Mouse (Mus musculus): ENCODE results near the gene Rbms1.
A peak's percentile ranks its signal among the peaks of the same experiment; 100 is the strongest.

Gene Rbms1

DNA sequence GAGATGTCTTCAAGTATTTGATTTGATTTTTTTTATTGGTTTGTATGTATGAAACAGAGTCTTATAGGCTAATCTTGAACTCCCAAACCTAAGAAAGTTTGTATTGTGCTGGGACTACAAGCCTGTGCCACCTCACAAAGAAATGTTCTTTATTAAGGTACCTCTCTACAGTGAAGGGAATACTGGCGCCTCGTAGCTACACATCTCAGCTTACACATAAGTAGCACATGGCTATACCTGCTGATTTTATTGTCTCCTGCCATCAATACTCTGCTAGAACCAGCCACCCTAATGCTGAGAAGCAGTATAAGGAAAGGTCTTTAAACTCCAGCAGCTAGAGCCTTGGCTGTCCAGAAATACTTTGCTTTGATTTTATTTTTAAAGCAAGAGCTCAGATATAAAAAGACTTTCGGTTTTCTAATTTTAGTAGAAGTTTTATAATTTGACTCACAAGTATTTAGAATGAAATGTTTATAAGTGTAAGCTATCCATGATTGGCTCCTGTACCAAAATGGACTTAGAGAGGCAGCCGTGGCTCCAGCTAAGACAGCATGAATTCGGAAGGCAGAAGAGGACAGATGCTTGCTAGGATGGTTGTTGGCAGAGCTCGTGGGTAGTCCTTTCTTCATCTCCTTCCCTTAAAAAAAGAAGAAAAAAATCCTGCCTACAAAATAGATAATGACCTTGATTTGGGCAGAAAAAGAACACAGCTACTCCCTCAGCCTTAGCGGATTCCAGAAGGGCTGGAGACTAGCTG, 48.3 kb downstream of the Rbms1 start:
- no peak for DNase-seq

DNA sequence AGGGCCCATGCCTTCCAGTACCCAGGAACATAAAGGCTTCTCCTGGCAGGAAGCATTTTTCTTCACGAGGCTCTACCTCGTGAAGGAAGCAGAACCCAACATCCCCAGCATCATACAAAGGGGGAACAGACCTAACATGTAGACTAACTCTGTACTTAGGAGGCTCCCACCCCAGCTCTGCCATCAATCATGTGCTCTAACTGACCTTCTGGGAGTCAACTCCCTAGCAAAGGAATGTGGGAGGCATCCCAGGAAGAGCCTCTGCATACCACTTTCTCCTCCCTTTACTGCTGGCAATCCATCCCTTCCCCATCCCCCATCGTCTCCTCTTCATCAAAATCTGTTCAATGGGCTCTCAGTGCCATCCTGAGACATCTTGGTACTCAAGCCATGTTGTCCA, 49.7 kb downstream of the Rbms1 start:
- DNase-seq = no peak

DNA sequence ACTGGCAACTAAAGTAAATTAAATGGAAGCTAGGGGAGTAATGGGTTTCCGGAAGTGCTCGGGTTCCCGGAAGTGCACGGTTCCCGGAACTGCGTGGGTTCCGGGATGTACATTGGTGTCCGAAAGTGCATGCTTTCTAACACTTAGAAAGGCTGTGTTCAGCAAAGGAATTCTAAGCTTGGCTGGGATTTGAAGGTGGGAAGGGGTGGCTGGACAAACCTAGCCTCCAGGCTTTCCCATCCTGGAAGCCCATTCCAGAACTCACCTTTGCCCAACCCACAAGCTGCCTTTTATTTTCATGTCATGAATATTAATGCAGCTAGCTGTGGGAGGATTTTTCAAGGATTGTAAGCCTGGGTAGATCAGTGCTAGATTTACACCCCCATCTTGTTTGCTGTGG, 51.3 kb downstream of the Rbms1 start:
- no peak for DNase-seq

DNA sequence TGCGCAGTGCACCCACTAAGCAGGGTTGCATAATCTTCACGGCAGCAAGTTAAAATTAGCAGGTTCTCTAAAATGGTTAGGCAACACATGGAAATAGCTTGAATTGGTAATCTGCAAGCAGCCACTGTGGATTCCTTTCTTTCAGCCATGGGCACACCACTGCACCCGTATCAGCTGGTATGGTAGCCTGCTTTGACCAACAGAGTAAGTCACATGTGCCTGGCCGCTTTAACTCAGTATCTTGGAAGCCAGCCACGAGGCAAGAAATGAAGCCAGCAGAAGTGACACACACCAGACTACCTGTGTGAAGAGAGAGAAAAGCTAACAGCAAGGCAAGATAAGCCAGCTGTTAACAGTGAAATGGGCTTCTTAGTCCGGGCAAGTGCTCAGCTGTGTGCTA, 52.2 kb downstream of the Rbms1 start:
- DNase-seq = peak; percentile 14

DNA sequence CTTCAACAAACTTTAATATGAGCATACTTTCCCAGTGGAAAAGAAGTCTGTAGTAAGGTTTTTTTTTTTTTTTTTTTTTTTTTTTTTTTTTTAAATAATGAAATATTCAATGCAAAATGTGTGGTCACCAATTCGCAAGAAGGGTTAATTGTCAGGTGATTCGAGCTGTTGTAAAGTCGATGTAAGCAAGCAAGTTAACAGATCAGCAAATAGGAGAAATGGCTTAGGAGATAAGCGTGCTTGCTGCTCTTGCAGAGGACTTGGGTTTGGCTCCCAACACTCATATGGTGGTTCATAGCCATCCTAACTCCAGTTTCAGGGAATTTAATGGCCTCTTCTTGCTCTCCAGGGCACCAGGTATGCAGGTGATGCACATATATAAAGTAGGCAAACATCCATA, 54.4 kb downstream of the Rbms1 start:
- no peak for DNase-seq

DNA sequence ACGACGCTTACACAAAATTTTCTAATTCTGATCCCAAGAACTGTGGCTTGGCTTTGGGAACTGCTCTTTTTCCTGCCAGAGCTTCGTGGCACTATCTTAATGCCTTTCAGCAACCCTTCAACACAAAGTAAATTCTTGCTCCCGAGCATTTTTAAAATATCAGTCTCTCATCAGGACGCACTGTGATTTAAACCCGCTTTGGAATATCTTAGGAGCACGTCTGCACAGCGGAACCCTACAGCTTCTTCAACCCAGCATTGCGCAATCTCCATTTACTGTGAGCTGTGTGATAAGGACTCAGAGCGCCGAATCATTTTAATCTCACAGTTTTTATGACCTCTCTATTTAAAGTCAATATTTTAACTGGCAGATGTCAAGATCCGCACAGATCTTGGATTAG, 54.9 kb downstream of the Rbms1 start:
- DNase-seq = no peak

DNA sequence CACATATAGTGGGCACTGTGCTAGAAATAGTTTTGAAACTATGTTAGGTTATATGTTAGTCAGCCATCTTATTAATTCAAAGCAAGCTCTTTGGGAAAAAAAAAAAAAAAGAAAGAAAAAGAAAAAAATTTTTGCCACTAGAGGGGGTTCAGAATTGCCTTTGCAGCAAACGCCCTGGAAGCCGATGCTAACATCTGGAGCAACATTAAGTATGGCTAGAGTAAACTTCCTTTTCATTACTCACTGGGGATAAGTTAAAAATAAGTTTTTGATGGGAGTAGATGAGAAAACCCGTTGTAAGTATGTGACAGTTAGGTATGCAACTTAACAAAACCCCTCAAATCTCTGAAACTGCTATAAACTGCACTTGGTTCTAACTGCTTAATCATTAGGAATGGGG, 57.7 kb downstream of the Rbms1 start:
- no peak for DNase-seq

DNA sequence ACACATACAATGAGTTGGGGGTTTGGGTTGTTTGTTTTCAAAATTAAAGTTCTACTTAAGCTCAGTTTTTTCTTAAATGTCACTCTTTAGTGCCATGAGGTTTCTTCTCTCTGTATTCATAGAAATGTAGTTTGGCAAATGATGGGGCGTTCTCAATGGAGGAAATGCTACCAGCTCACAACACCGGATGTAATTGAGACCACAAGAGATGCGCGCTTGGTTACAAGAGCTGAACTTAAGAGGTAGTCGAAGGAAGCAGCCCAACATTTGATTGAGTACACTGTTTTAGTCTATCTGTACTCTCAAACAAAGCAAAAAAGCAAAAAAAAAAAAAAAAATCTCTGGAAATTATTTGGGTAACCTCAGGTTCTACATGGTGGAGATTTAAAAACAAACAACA, 58.9 kb downstream of the Rbms1 start:
- no peak for DNase-seq

DNA sequence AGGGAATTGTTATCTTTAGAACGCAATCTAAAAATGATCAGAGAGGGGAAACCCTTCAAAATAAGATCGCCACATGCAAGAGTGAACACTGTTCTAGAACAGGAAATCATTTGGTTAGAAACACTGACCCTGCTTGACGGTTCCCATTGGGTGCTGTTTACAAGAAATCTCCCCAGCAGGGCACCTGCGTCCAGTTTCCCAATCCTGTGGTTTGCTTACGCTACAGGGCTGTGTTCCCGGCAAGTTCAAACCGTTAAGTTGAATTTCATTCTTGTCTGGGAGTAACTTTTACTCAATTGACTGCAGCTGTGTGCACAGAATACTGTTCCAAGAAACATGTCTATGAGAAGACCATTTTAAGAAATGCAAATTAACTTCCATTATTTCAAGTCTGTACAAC, 59.5 kb downstream of the Rbms1 start:
- DNase-seq = no peak

DNA sequence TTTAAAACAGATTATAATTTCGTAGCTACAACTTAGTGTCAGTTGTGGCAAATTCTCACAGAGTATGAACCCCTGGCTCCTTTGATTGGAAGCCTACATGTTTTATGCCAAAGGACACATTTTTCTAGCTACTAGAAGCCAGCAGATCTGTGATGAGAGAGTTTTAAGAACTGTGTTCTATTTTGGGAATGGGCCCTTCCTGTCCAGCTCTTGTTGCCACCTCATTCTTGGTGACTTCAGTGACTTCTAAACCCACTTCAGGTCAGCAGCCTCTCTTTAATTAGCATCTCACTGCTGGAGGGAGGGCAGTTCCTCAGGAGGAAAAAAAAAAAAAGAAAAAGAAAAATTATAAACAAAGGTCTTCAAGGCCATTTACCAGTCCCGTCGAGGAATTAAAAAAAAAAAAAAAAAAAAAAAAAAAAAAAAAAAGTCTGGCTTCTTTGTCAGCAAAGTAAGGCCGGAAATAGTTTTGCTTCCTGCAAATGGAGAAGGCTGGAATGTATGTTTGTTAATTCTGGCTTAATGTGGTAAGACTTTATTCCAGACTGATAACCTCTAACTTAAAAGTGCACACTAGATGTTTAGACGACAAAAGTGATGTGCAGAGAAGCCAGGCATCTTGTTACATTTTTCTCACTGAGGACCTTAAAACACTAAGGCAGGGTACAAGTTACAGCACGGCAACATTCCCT, 60.4 kb downstream of the Rbms1 start:
- DNase-seq = no peak

DNA sequence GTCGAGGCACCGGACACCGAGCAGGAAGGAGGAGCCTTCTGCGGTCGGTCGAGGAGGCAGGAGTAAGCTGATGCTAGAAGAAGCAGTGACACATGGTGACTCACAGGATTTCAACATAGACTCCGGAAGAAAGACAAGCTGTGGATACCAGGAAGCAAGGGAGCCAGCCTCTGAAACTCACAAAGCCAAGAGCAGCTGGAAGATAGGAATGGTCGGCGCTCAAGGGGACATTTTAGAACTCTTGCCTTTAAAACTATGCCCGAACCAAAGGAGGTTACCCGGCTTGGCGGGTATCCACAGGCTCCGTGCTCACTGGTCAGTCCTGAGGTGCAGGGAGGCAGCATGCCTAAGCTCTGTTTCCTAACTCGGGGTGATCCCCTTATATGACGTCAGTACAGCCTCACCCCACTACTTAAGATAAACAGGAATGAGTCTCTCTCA, 61.5 kb downstream of the Rbms1 start:
- DNase-seq = no peak

DNA sequence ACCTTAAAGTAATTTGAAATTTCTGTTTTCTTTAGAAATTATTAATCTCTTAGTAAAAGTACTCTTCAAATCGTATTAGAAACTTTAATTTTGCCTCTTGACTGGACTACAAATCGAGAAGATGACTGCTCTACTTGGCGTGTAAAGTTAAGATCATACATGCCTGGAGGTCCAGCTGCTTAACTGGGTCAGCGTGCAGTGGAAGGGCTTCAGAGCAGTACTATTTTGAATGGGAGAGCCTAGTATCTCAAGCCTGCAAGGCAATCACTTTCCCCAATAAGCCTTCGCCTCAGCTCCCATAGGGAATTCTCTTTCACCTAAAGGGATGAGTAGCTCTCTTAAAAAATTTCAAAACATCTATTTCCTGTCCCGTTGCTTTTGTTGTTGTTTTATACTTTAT, 62.0 kb downstream of the Rbms1 start:
- no peak for DNase-seq

DNA sequence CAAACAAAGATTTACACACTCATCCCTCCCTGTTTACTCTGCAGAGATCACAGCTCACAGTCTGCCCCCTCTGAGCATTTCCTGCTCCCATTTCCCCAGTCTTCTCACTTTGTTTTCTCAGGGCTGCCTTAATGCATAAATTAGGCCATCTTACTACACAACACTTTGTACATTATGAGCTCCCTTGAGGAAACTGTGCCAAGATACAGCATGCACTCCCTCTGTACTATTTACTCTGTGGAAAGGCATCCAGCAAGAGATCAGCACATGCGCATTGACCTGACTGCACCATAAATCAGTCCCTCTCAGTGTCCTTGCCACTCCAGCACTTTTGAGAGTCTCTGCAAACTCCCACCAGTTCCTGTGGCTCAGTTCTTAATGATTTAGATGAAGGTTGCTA, 70.0 kb downstream of the Rbms1 start:
- DNase-seq = no peak

DNA sequence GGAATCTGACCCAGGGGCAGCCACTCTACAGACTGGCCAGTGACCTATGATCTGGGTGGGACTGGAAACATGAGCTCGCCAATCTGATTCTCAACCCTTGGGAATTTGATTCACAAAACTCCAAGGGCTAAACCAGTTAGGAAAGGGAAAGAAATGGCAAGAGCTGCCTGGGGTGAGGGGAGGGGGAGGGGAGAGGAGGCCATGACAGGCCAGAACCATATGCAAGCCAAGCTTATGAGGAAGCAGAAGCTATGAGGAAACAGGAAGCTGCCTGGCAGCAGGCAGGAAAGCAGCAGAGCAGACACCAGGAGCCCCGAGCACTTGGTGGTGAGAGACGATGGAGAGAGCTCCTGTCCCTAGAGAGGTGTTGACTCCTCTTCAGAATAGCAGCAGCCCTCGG, 79.1 kb downstream of the Rbms1 start:
- DNase-seq = no peak

DNA sequence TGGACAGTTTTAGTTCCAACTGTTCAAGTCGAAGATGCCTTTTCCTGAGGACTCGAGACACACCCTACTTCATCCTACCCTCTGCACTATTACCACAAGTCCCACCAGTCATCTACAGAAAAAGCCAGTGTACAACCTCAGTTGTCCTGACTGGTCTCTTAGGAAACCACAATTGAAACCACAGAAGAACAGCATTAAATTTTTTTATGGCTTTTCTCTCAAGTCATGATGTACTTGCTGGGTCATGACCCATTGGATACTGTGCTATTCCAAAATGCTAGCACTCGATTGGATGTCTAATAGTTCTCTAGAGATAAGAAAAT, 80.0 kb downstream of the Rbms1 start:
- DNase-seq = no peak

DNA sequence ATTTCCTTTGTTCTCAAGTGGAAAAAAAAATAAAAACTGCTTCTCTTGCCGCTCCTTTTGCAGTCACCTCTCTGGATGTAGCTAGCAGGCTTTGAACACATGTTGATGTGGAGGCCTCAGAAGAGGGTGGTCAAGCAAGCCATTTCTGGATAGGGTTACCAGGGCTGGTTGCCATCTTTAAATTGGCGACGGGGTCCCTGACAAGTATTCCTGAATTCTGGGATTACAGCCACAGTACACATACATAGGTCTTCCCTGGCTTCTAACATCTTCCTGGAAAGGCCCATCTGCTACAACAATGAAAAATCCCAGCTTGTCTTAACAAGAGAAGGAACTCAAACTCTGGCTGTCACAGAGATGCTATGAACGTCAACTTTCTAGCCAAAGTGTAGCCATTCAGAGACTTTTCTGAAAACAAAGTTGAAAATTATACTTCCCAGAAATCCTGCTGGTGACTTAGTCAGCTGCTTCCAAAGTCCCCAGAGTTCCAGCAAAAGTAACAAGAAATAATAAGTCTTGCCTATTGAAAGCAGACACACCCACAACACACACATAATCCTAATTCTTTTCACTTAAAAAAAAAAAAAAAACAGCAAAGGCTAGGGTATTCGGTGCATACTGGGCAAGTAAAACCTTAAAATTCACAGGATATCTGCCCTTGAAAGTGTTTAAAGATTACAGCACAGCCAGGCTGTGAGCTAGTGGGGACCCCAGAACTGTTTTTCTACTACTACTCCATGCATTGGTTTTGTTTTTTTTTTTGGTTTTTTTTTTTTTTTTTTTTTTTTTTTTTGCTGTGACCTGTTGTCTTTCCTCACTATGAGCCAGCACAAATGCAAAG, 80.6 kb downstream of the Rbms1 start:
- DNase-seq = no peak

DNA sequence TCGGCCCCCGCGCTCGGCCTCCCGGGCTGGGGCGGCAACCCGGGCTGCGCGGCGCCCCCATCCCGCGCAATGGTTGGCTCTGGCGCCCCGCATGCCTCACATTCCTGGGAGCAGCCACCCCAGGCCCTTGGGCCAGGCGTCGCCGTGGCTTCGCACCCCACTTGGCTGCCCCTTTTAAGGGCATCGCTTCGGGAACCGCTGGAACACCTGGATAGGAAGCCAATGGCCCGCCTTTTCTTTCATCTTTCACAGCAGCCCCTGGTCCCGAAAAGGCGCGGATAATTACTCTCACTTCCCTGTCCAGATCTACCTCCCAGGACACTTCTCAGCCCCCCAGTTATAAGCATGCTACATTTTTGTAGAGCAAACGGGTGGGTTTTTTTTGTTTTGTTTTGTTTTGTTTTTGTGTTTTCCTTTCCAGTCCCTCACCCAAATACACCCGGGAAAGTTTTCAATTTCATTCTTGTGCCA, 81.4 kb downstream of the Rbms1 start:
- DNase-seq = peak; percentile 7

DNA sequence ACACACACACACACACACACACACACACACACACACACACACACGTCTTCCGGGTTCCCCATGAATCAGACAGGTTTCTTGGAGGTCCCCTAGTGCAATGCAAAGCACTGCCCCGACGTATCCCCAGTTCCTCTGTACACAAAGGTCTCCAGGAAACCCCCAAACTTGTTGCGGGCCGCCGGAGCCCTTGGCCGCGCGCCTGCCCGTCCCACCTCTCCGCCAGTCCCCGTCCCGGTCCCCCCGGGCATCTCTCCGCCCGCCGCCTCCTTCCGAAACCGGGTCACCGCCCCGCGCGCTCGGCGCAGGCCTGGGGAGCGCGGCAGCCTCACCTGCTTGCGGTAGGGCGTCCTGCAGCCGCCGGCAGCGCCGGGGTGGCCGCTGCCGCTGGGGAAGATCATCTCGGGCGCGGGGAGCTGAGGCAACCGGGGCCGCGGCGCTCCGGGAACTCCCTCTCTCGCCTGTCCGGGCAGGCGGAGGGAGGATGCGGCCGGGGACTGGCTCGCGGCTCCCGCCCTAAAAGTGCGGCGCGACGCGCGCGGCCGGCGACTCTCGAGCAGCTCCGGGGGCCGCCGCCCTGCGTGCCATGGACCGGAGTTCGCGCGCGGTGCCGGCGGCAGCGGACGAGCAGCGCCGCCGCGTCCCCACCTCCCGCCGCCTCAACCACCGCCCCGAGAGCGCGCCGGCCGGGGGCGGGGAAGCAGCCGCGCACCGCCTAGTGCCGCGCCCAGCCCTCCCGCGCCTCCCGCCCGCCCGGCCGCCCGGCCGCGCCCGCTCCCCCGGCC, 82.0 kb downstream of the Rbms1 start:
- DNase-seq = peak; percentile 29

DNA sequence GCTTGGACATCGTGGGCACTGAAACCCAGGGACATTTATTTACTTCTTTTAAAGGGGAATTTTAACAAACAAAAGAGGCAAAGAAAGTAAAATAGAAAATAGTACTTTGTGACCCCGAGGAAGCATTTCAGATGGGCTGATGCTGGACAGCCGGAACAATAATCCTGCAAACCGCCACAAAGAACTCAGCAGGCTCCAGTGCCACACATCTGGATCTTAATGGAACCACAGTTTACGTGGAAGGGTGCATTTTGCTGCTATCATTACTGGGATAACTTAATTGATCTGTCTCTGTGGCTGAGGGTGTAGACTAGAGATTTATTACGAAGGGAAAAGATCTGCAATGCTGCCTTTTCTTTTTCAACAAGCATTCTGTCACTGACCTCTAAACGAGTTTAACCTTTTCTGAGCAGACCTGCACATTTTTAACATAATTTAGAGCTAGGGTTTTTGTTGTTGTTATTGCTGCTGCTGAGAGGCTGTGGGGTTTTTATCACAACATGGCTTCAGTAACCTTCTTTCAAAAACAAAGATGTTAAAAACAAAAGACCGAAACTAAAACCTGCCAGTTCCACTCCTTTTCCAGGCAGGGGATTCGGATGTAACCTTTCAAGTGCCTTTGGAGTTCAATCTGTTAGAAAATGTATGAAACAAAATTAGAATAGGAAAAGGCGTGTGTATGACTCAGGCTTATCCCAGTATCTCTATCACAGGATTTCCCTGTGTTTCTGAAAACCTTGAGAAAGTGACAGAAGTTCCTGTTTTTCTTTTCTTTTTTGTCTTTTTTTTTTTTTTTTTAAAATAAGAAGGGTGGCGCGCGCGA, 82.8 kb downstream of the Rbms1 start:
- DNase-seq = no peak

DNA sequence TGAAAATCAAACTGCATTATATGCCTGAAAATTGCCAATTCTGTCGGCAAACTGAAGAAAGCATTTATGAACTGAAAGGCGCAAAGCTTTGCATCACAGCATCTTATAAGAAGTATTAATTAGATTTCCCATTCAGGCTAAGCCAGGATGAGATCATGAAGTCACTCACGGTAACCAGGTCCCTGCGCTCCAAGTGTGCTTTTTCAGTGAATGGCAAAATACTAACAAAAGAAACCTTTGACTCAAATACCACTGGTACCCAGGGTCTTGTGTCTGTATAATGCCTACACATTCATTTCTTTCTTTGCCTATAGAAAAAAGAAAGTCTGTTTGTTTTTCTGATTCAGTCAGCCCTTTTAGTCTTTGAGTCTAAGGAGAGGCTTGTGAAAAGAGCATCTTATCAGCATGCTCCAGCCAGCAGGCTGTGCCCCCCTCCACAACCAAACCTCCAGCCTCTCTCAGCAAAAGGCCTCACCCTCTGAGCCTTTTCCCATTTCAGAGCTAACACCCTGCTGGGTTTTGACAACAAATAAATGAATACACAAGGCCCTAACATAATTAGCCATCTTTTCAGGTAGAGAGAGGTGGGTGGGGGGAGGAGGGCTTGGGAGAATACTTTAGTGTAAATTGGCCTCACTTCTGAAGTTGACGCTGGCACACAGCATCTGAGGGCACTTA, 83.7 kb downstream of the Rbms1 start:
- no peak for DNase-seq
